Mouse (Mus musculus) hematopoietic stem cell, adult 5-6 weeks (primary cell): ENCODE measurements around the gene Akap9. TPM values are rescaled to one million over a fixed set of nuclear protein-coding genes. Genes with fewer than 3 reads are reported as not detected.
"Not testable (repeated sequence)": the region's sequence is repeated elsewhere in the genome, so short reads cannot be mapped to it uniquely, and the experiment has no call there.

ENCODE experiments used
- ATAC-seq, 2 experiments: fragments of 125-278 bp in 1 of 2; replicated peaks in 1 of 2; 2 replicates each; pipeline ENCODE4 v1.8.0; 2016 to 2017; ENCODE audit warnings: inconsistent platforms in 2 of 2, mild to moderate bottlenecking in 2 of 2, moderate number of reproducible peaks in 2 of 2, low read depth in 1 of 2, moderate TSS enrichment in 1 of 2; ENCODE audit not compliant: low FRiP score in 2 of 2, poor library complexity in 2 of 2, severe bottlenecking in 2 of 2, insufficient read depth in 1 of 2, low TSS enrichment in 1 of 2
- total RNA-seq: library from RNA; stranded (forward); fragments of 172-1452, 232-1000 nt; gene quantifications from 2 replicates; pipeline ENCODE4 v1.2.3, GENCODE M21; 2017

The Akap9 gene
- total RNA-seq, 1 experiment from 2014 or later, result 92.8 TPM

DNA sequence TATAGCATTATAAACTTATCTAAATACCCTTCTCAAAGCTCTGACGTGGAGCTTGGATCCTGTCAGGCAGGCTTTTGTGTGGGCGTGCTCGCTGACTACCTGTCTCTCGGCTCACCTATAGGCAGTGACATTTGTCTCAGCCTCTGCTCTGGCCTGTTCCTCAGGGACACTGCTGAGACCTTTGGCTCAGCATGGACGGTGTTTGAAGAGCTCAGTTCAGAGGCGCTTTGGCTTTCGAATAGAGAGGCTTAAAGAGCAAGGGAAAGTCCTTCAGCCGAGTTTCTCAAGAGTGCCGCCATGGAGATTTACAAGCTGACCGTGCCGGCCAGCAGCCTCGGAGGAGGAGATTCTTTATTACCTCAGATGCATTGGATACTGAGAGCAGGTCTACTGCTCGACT, 95.3 kb downstream of the Akap9 start:
- no peak for ATAC-seq

DNA sequence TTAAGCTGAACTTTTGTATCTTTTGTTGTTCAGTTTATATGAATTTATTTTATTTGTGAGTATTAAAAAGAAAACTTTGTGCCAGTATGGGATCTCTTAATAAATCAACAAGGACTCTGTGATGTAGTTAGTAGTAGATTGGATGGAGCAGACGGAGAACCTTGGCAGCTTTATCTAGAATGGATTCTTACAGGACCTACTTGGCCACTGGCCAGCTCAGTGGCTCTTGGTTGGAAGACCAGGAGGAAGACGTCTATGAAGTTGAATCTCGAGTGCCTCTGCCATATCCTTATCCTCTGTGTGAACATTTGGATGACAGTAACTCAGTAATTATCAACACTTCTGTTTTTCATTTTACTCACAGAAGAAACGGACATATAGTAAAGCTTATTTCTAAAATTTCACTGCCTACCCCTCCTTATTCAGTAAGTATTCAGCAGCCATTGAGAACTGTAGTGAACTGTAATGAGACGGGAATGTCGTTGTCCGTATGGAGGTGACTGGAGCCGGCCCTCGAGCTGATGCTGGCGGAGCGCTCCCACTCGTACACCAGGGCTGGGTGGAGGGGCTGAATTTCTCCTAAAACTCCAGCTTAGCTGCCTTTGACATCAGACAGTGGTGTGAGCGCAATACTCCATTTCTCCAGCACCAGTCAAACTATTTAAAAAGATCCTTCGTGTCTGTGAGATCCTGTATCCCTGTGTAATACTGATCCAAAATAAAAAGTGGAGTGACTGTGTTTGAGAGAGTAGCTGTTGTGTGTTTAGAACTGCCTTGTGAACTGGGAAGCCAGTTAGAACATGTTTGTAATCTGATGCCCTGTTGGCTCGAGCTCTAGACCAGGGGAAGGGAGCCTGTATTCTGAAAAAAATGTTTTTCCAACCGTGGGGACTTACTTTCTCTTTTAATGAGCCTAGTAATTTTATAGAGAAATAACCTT, 96.2 kb downstream of the Akap9 start:
- ATAC-seq, result no peak

- ATAC-seq, result no peak
Observed at GRCm38 (mm10) chr5:4024727-4025126, 96.9 kb downstream of the Akap9 start.

- ATAC-seq, result not testable (repeated sequence)
Observed at GRCm38 (mm10) chr5:4026336-4026735, 98.5 kb downstream of the Akap9 start.

DNA sequence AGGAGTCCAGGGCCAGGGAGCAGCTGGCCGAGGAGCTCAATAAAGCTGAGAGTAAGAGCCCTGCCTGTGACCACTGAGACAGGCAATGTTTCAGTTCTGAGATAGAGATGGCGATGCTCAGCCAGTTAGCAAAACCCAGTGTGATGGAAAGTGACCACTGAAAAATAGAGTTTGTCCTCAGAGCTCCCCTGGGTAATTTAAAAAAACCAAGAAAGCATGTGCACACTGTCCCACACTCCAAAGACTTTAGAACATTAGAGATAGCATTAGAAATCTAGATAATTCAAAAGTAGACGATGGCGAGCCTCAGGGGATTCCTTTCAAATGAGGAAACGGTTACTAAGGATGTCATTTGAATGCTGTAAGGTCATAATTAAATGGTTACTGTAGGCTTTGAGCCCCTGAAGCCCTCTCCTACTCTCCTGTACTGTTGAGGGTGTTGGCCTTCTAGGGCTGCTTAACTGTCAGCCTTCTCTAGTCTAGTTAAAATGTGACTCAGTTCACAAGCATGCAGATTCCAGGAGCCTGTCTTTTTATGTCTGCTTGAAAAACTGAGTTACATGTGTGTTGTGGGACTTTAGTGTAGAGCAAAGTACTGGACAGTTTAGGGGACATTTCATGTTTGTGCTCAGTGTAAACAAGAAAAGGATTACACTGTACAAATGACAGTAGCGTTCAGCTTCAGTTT, 100.8 kb downstream of the Akap9 start:
- ATAC-seq, result no peak

GRCm38 (mm10) chr5:4031846-4032245, 104.0 kb downstream of the Akap9 start:
- ATAC-seq, result no peak

DNA sequence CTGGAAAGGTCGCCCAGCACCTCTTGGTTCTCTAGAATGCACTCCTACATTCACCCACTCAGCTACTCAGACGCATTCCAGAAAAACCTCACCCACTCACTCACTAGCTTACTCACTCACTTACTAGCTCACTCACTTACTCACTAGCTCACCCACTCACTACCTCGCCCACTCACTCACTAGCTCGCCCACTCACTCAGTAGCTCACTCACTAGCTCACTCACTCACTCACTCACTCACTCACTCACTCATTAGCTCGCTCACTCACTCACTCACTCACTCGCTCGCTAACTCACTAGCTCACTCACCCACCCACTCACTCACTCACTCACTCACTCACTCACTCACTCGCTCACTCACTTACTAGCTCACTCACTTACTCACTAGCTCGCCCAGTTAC, 108.8 kb downstream of the Akap9 start:
- no peak for ATAC-seq

- no peak for ATAC-seq
Observed at GRCm38 (mm10) chr5:4039351-4039750, 111.5 kb downstream of the Akap9 start.

DNA sequence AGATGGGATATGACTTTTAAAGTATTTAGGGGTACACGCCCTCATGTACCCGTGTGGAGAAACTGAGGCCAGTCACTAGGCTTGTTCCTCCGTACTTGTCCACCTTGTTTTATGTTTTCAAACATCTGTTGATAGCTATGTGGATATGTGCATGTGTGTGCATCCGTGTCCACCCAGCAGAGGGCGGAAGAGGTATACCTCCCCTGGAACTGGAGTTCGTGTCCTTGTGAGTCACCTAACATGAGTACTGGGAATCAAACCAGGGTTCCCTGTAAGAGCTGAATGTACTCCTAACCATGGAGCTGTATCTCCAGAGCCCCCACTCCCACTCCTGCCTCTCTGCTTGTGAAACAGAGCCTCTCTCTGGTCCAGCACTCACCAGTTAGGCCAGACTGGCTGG, 112.5 kb downstream of the Akap9 start:
- peak; percentile 49 to 56 for ATAC-seq

DNA sequence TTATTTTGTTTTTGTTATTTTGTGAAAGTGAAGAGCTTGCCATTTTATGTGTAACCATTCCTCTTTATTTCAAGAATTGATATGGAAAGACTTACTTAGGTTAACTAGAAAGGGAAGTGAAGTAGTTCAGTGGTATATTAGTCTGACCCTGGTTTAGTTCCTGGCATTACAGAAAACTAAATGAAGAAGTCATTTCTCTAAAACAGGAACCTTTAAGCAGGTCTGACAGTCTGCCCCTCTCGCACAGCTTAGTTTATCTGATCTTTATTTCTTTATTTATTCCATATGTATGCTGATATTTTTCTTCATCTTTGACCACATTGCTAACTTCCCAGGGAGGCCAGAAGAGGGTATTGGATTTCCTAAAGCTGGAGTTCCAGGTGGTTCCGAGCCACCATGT, 113.1 kb downstream of the Akap9 start:
- no peak for ATAC-seq

DNA sequence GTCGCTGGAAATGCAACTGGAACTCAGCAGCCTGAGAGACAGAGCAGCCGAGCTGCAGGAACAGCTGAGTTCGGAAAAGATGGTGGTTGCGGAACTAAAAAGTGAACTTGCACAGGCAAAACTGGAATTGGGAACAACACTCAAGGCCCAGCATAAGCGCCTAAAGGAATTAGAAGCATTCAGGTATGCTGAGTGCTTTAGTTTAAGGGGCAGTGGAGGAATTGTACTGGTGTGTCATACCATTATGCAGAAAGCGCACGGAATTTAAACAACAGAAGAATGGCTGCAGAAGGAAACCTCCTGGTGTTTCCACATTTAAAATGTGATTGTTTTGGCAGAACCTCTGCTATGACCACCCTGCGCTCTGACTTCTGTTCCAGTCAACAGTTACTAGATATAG, 132.5 kb downstream of the Akap9 start:
- no peak for ATAC-seq

- peak in 1 of 2 experiments; percentile 17; a peak in 1 of 4 replicates for ATAC-seq
Observed at GRCm38 (mm10) chr5:4066476-4067115, 138.7 kb downstream of the Akap9 start.

DNA sequence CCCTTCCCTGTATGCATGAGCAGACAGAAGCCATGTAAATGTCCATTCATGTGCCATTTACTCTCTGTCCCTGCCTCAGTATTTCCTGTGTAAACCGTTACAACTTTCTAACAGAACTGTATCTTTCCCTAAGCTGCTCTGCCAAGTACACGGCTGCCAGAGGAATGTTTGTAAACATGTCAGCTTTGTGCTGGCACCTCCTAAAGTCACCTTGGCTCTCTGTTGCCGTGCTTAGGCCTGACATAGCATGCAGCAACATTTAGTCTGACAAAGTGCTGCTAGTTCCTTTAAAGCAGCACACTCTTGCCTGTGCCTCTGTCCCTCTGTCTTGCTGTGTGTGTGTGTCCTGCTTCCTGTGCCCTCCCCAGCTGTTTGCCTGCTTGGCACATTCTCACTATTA, 139.3 kb downstream of the Akap9 start:
- ATAC-seq, result no peak

- no peak for ATAC-seq
Observed at GRCm38 (mm10) chr5:4079086-4079485, 151.2 kb downstream of the Akap9 start.

DNA sequence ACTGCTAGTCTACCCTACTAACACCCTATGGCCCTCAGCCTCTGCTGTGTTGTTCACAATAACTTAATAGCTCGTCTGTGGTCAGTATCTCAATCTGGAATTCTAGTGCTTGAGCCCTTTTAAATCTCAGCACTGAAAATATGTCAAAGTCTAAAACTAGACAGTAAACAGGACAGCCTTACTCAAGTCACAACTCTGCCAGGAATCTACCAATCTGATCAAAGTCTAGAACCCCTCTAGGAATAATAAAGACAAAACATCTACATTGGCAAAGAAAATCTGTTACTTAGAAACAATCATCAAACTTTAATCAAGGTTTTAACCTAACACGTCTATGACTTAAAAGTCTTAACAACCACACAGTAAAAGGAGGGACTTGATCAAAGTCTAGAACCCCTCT, 153.0 kb downstream of the Akap9 start:
- no peak for ATAC-seq

GRCm38 (mm10) chr5:4081513-4081912, 153.7 kb downstream of the Akap9 start:
- ATAC-seq, result no peak

GRCm38 (mm10) chr5:4084948-4085347, 157.1 kb downstream of the Akap9 start:
- ATAC-seq, result no peak

GRCm38 (mm10) chr5:4086309-4086708, 158.5 kb downstream of the Akap9 start:
- ATAC-seq, result no peak
